Mouse (Mus musculus) midbrain, postnatal 0 days (tissue): ENCODE results near the gene Zfp119a. TPM values are rescaled to one million over a fixed set of nuclear protein-coding genes. Genes with fewer than 3 reads are reported as not detected.
"Not testable (repeated sequence)": the region's sequence is repeated elsewhere in the genome, so short reads cannot be mapped to it uniquely, and the experiment has no call there.

Experiments
- ATAC-seq: fragments of 200-750 bp; cut with Nextera tagmentation; 2 replicates; pipeline ENCODE4 v1.8.0; 2017; ENCODE audit warnings: moderate number of reproducible peaks, mild to moderate bottlenecking, moderate TSS enrichment, moderate library complexity; ENCODE audit not compliant: low FRiP score
- DNase-seq: peaks from one replicate; pipeline ENCODE4 v3.0.0-alpha.2; 2015; ENCODE audit warnings: low spot score
- H3K27ac ChIP-seq: fragments of 300-500 bp; sonication (generic); 2 replicates; pipeline ENCODE4 v1.5.1; 2014; ENCODE audit warnings: low read depth, mild to moderate bottlenecking, low read length, mixed read lengths
- H3K27me3 ChIP-seq: fragments of 300-500 bp; sonication (generic); 2 replicates; pipeline ENCODE4 v1.6.1; 2014; ENCODE audit warnings: low read length, control low read depth, mixed read lengths; ENCODE audit not compliant: insufficient read depth
- H3K36me3 ChIP-seq: fragments of 300-500 bp; sonication (generic); 2 replicates; pipeline ENCODE4 v1.6.1; 2014; ENCODE audit warnings: low read length, control low read depth, mixed read lengths; ENCODE audit not compliant: insufficient read depth
- H3K4me1 ChIP-seq: fragments of 300-500 bp; sonication (generic); 2 replicates; pipeline ENCODE4 v1.6.1; 2014; ENCODE audit warnings: mild to moderate bottlenecking, control low read depth, antibody characterized with exemption, low read length, mixed read lengths; ENCODE audit not compliant: insufficient read depth
- H3K4me2 ChIP-seq: fragments of 300-500 bp; sonication (generic); 2 replicates; pipeline ENCODE4 v1.6.1; 2014; ENCODE audit warnings: low read depth, mild to moderate bottlenecking, low read length, mixed read lengths; ENCODE audit not compliant: poor library complexity, severe bottlenecking
- H3K4me3 ChIP-seq: fragments of 300-500 bp; sonication (generic); 2 replicates; pipeline ENCODE4 v1.5.1; 2014; ENCODE audit warnings: low read depth, mild to moderate bottlenecking, low read length, moderate library complexity
- H3K9ac ChIP-seq: fragments of 300-500 bp; sonication (generic); replicated peaks from 2 replicates; pipeline ENCODE4 v1.6.1; 2014; ENCODE audit warnings: mild to moderate bottlenecking, low read length, moderate library complexity, mixed read lengths; ENCODE audit not compliant: poor library complexity, severe bottlenecking
- H3K9me3 ChIP-seq: fragments of 300-500 bp; sonication (generic); 2 replicates; pipeline ENCODE4 v1.6.1; 2016; ENCODE audit warnings: low read length, control low read depth
- CTCF ChIP-seq: IDR thresholded peaks from 2 replicates; pipeline ENCODE4 v1.5.1; 2016; ENCODE audit warnings: antibody characterized with exemption, mild to moderate bottlenecking
- WGBS: fragments of 180-500 bp; shearing (Covaris S2); extraction: QIAGEN DNeasy Blood & Tissue Kit; methylation state at CpG from one replicate; pipeline ENCODE4 v1.1.7; 2014; 5-methylcytosine and 5-hydroxymethylcytosine counted together
- polyA plus RNA-seq: library from polyadenylated mRNA; unstranded; fragments of >200 nt; fragmentation: Nextera tagmentation; extraction: Ambion mirVana; gene quantifications from 2 replicates; pipeline ENCODE4 v1.2.1, GENCODE M21; 2015
- total RNA-seq: library from RNA; depleted of rRNA; stranded (reverse); fragments of >200 nt; gene quantifications from 2 replicates; pipeline ENCODE4 v1.2.3, GENCODE M21; 2014; rRNA removed

The Zfp119a gene
- total RNA-seq (4.3 and 10.4 TPM in 2 replicates), polyA plus RNA-seq (5.6 and 7.2 TPM in 2 replicates)

- H3K27me3 ChIP-seq, H3K4me1 ChIP-seq, H3K9me3 ChIP-seq, H3K36me3 ChIP-seq: not testable (repeated sequence)
- WGBS: under 1% methylated on average over 37 of the region's 53 CpGs
- peak within 1 kb of the TSS; percentile 53 for H3K4me2 ChIP-seq
- H3K4me3 ChIP-seq: peak within 1 kb of the TSS; percentile 40
- ATAC-seq: peak; percentile 100
- peak; percentile 96 for DNase-seq
- peak within 1 kb of the TSS; percentile 54 for H3K9ac ChIP-seq
- peak within 1 kb of the TSS; percentile 74 for H3K27ac ChIP-seq
These were observed at the start of gene Zfp119a for GRCm38 (mm10) chr17:55878636-55879369. Gene Zfp119a, minus strand, starts transcription at chr17:55878930.

GRCm38 (mm10) chr17:55906669-55907068 lies 27.9 kb upstream of the Zfp119a start:
- ATAC-seq: no peak

DNA sequence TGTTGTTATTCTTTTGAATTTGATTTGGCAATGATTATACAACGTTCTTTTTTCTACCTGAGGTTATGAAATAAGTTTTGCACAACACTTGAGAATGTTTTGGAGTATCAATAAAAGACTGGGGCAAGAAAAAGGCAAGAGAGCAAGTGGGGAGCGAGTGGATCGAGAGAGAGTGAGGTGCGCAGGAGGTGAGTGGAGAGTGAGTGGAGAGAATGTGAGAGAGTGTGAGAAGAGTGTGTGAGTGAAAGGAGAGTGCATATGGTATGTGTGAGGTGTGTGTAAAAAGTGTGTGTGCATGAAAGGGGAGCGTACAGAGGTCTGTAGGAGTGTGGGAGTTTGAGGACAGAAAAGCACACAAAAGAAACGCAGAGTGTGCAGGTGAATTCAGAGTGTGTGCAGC lies 25.4 kb upstream of the Zfp119a start:
- no peak overlapping the region for H3K4me3 ChIP-seq
- H3K4me2 ChIP-seq: no peak overlapping the region
- no peaks in the 10 kb centered on the region for H3K27me3 ChIP-seq
- no peaks in the 10 kb centered on the region for H3K36me3 ChIP-seq
- DNase-seq (no peak), ATAC-seq (no peak)
- WGBS: 78% methylated on average over 6 of the region's 6 CpGs
- TF ChIP-seq CTCF: no peak
- no peaks in the 10 kb centered on the region for H3K9me3 ChIP-seq
- H3K4me1 ChIP-seq: no peaks in the 10 kb centered on the region
- H3K9ac ChIP-seq: no peak overlapping the region
- no peak overlapping the region for H3K27ac ChIP-seq

More at GRCm38 (mm10) chr17:55906669-55907068, 27.9 kb upstream of the Zfp119a start:
- Histone ChIP-seq H3K4me1 (no peaks in the 10 kb centered on the region), H3K9me3 (no peaks in the 10 kb centered on the region), H3K4me2 (no peak overlapping the region), H3K27me3 (no peaks in the 10 kb centered on the region), H3K27ac (no peak overlapping the region), H3K36me3 (no peaks in the 10 kb centered on the region), H3K4me3 (no peak overlapping the region), H3K9ac (no peak overlapping the region)
- TF ChIP-seq CTCF: no peak
- DNase-seq: no peak

DNA sequence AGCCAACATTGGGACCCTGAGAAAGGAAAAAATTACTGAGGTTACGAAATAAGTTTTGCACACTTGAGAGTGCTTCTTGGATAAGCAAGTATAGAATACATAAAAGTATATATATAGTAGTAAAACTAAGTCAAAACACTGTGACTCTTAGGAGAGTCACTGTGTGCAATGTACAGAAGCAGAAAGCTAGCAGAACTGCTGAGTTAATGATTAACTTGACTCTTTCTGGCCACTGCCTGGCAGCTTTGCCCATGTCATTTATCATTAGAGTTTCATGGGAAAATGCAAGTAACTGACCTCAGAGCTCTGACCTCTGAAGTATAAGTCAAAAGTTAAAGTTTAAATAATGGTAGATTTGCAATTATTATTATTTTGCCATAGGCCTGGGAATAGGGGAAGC lies 25.0 kb upstream of the Zfp119a start:
- Histone ChIP-seq H3K9ac (no peak overlapping the region), H3K9me3 (no peaks in the 10 kb centered on the region)

DNA sequence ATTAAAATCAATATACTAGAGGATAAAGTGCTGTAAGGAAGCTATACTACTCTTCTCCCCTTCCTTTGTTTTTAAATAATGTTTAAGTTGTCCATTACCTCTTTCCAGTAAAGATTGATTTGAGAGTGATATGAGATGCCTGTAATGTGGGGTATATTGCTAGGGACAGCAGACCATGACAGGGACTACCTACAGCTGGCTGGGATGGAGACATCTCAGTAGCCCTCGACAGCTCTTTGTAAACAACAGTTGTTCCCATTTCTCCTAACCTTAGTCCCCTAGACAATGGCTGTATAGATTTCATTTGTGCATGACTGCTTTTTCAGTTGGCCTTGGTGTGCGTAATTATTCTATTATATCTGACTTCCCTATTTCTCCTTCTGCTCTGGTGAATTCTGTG lies 24.4 kb upstream of the Zfp119a start:
- ATAC-seq (no peak), DNase-seq (no peak)
- Histone ChIP-seq H3K9ac (no peak overlapping the region), H3K27ac (no peak overlapping the region), H3K4me2 (no peak overlapping the region), H3K36me3 (no peaks in the 10 kb centered on the region), H3K9me3 (peaks cover 4% of the 10 kb centered on the region), H3K4me1 (no peaks in the 10 kb centered on the region), H3K4me3 (no peak overlapping the region), H3K27me3 (no peaks in the 10 kb centered on the region)
- 61% methylated on average over 2 of the region's 2 CpGs for WGBS
- TF ChIP-seq CTCF: no peak

More for the DNA sequence above, 25.0 kb upstream of the Zfp119a start:
- H3K27ac ChIP-seq: no peak overlapping the region
- no peak overlapping the region for H3K4me2 ChIP-seq
- no peak for TF ChIP-seq CTCF
- no peak overlapping the region for H3K4me3 ChIP-seq
- no peaks in the 10 kb centered on the region for H3K36me3 ChIP-seq
- H3K4me1 ChIP-seq: no peaks in the 10 kb centered on the region
- DNase-seq (no peak), ATAC-seq (no peak)
- no peaks in the 10 kb centered on the region for H3K27me3 ChIP-seq
- WGBS: 93% methylated on average over 1 of the region's 1 CpGs

- not testable (repeated sequence) for H3K27me3 ChIP-seq, H3K4me1 ChIP-seq, H3K36me3 ChIP-seq, ATAC-seq, H3K27ac ChIP-seq, H3K9me3 ChIP-seq, H3K9ac ChIP-seq, DNase-seq
- Histone ChIP-seq H3K4me3 (peak overlapping the region; percentile 39), H3K4me2 (peak overlapping the region; percentile 37)
- WGBS: 13% methylated on average over 6 of the region's 8 CpGs
These were observed 13.8 kb upstream of the Zfp119a start for GRCm38 (mm10) chr17:55892406-55892955.
